Mouse (Mus musculus): ENCODE results near the gene Ak2. TPM values are rescaled to one million over a fixed set of nuclear protein-coding genes. Genes with fewer than 3 reads are reported as not detected.

Ak2 gene
- polyA plus RNA-seq, 1 experiment from 2014 or later, result 134 TPM

DNA sequence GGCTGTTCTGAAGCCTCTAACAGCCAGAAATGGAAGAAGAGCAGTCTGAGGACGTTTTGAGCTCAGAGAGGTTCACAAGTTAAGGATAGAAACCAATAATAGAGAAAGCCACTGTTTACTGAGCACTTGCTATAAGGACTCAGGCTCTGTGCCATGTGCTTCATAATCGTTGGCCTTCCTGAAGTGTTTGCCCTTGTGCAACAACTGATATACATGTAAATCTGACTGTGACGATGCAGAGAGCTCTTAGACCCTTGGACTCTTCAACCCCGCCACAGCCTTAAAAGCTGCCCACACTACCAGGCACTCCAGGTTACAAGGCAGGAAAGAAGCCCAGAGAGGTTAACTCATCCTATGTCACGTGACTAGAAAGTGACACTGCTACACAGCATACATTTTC, 22.7 kb upstream of the Ak2 start:
- H3K27me3 ChIP-seq (ENCODE audit: control insufficient read depth, insufficient read depth, low read length), result no peaks in the 10 kb centered on the region
- H3K27ac ChIP-seq (ENCODE audit: low read depth, low read length), result no peak overlapping the region
- no peak overlapping the region for H3K4me3 ChIP-seq (ENCODE audit: low read depth, low read length)
- H3K4me1 ChIP-seq (ENCODE audit: control insufficient read depth, insufficient read depth, low read length), result no peaks in the 10 kb centered on the region
- no peak overlapping the region for H3K4me2 ChIP-seq (ENCODE audit: low read depth)
- 81% methylated on average over 5 of the region's 5 CpGs for WGBS
- DNase-seq (ENCODE audit: low spot score) (no peak), ATAC-seq (ENCODE audit: insufficient read depth, low FRiP score, low TSS enrichment) (no peak)
- no peak overlapping the region for H3K9ac ChIP-seq (ENCODE audit: low read length)
- H3K9me3 ChIP-seq (ENCODE audit: control insufficient read depth, low read length), result no peaks in the 10 kb centered on the region
- H3K36me3 ChIP-seq (ENCODE audit: control insufficient read depth, insufficient read depth, low read length), result no peaks in the 10 kb centered on the region

DNA sequence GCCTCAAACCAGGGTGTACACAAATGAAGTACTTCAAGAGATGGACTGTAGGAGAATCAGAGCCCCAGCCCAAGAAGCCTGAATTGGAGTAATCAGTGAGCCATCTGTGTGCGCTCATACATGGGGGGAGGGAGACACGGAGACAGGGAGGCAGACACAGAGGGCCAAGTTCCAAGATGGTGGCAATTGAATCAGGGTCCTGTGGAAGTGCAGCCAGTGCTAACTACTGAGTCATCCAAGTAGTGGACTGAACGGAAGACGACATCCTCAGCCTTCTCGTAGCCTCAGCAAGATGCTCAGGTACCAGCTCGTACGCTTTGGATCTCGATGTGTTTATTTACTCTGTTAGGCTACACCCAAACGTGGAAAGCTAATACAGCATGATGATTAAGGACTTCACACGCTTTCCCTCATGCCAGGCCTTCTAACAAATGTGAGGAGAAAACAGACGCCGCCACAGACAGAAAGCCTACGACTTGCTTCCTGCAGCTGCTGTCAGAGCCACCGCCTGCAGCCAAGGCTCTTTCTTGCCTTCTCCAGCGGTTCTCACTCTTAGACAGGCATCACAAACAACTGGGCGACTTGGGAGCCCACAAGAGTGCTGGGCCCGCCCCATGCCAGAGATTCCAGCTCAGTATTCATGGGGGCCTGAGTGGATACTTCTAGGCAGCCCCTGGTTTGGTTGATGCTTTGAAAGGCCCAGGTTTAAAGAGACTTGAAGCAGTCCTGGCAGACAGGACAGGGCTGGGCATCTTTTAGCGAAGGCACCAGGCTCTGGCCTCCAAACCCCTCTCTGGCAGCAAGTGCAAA, 21.9 kb upstream of the Ak2 start:
- H3K9ac ChIP-seq (ENCODE audit: low read length), result no peak overlapping the region
- DNase-seq (ENCODE audit: low spot score) (no peak), ATAC-seq (ENCODE audit: insufficient read depth, low FRiP score, low TSS enrichment) (no peak)
- no peak overlapping the region for H3K4me3 ChIP-seq (ENCODE audit: low read depth, low read length)
- 76% methylated on average over 18 of the region's 18 CpGs for WGBS
- H3K4me1 ChIP-seq (ENCODE audit: control insufficient read depth, insufficient read depth, low read length), result no peaks in the 10 kb centered on the region
- no peak overlapping the region for H3K27ac ChIP-seq (ENCODE audit: low read depth, low read length)
- no peaks in the 10 kb centered on the region for H3K9me3 ChIP-seq (ENCODE audit: control insufficient read depth, low read length)
- no peaks in the 10 kb centered on the region for H3K27me3 ChIP-seq (ENCODE audit: control insufficient read depth, insufficient read depth, low read length)
- H3K36me3 ChIP-seq (ENCODE audit: control insufficient read depth, insufficient read depth, low read length), result no peaks in the 10 kb centered on the region
- no peak overlapping the region for H3K4me2 ChIP-seq (ENCODE audit: low read depth)

- DNase-seq (ENCODE audit: low spot score), result no peak
- no peak overlapping the region for H3K4me3 ChIP-seq (ENCODE audit: low read depth, low read length)
- no peak for ATAC-seq (ENCODE audit: insufficient read depth, low FRiP score, low TSS enrichment)
- H3K27ac ChIP-seq (ENCODE audit: low read depth, low read length), result no peak overlapping the region
- H3K9ac ChIP-seq (ENCODE audit: low read length), result no peak overlapping the region
- WGBS, result 83% methylated on average over 7 of the region's 8 CpGs
- H3K27me3 ChIP-seq (ENCODE audit: control insufficient read depth, insufficient read depth, low read length), result no peaks in the 10 kb centered on the region
- no peaks in the 10 kb centered on the region for H3K36me3 ChIP-seq (ENCODE audit: control insufficient read depth, insufficient read depth, low read length)
- no peaks in the 10 kb centered on the region for H3K4me1 ChIP-seq (ENCODE audit: control insufficient read depth, insufficient read depth, low read length)
- H3K4me2 ChIP-seq (ENCODE audit: low read depth), result no peak overlapping the region
- H3K9me3 ChIP-seq (ENCODE audit: control insufficient read depth, low read length), result no peaks in the 10 kb centered on the region
Measured at GRCm38 (mm10) chr4:128970417-128970807, 21.3 kb upstream of the Ak2 start.

GRCm38 (mm10) chr4:128971065-128971694, 20.6 kb upstream of the Ak2 start:
- 48% methylated on average over 14 of the region's 14 CpGs for whole genome bisulfite sequencing
- Histone ChIP-seq H3K36me3 (ENCODE audit: control insufficient read depth, insufficient read depth, low read length) (no peaks in the 10 kb centered on the region), H3K4me1 (ENCODE audit: control insufficient read depth, insufficient read depth, low read length) (no peaks in the 10 kb centered on the region), H3K4me2 (ENCODE audit: low read depth) (no peak overlapping the region), H3K27ac (ENCODE audit: low read depth, low read length) (no peak overlapping the region), H3K9me3 (ENCODE audit: control insufficient read depth, low read length) (no peaks in the 10 kb centered on the region), H3K9ac (ENCODE audit: low read length) (no peak overlapping the region), H3K4me3 (ENCODE audit: low read depth, low read length) (no peak overlapping the region), H3K27me3 (ENCODE audit: control insufficient read depth, insufficient read depth, low read length) (no peaks in the 10 kb centered on the region)
- DNase-seq (ENCODE audit: low spot score) (peak; percentile 76), ATAC-seq (ENCODE audit: insufficient read depth, low FRiP score, low TSS enrichment) (no peak)

GRCm38 (mm10) chr4:128974677-128975076, 17.1 kb upstream of the Ak2 start:
- DNase-seq (ENCODE audit: low spot score) (no peak), ATAC-seq (ENCODE audit: insufficient read depth, low FRiP score, low TSS enrichment) (no peak)
- no peak overlapping the region for H3K9ac ChIP-seq (ENCODE audit: low read length)
- no peaks in the 10 kb centered on the region for H3K27me3 ChIP-seq (ENCODE audit: control insufficient read depth, insufficient read depth, low read length)
- H3K4me1 ChIP-seq (ENCODE audit: control insufficient read depth, insufficient read depth, low read length), result no peaks in the 10 kb centered on the region
- H3K27ac ChIP-seq (ENCODE audit: low read depth, low read length), result no peak overlapping the region
- H3K4me2 ChIP-seq (ENCODE audit: low read depth), result no peak overlapping the region
- no peaks in the 10 kb centered on the region for H3K9me3 ChIP-seq (ENCODE audit: control insufficient read depth, low read length)
- H3K4me3 ChIP-seq (ENCODE audit: low read depth, low read length), result no peak overlapping the region
- 78% methylated on average over 8 of the region's 8 CpGs for WGBS
- no peaks in the 10 kb centered on the region for H3K36me3 ChIP-seq (ENCODE audit: control insufficient read depth, insufficient read depth, low read length)

DNA sequence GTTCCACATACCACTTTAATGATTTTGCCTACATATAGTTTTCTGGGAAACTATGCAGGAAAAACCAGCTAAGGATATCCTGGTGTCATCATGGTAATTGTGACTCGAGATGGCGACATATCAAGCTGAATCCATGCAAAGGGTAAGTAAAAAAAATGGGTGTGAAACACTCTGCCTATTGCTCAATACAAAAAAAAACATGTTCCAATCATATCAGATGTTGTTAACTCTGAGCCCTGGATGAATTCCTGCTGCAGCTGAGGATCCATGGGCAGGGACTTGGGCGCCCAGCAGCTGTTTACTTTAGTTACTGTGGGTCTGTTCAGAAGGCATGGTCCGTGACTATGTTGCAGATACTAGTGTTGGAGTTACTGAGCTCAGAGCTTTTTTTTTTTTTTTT, 15.2 kb upstream of the Ak2 start:
- Histone ChIP-seq H3K9me3 (ENCODE audit: control insufficient read depth, low read length) (no peaks in the 10 kb centered on the region), H3K9ac (ENCODE audit: low read length) (no peak overlapping the region), H3K27me3 (ENCODE audit: control insufficient read depth, insufficient read depth, low read length) (no peaks in the 10 kb centered on the region), H3K4me3 (ENCODE audit: low read depth, low read length) (no peak overlapping the region), H3K4me2 (ENCODE audit: low read depth) (no peak overlapping the region), H3K4me1 (ENCODE audit: control insufficient read depth, insufficient read depth, low read length) (no peaks in the 10 kb centered on the region), H3K27ac (ENCODE audit: low read depth, low read length) (no peak overlapping the region), H3K36me3 (ENCODE audit: control insufficient read depth, insufficient read depth, low read length) (no peaks in the 10 kb centered on the region)
- no peak for ATAC-seq (ENCODE audit: insufficient read depth, low FRiP score, low TSS enrichment)
- DNase-seq (ENCODE audit: low spot score), result no peak
- 84% methylated on average over 4 of the region's 4 CpGs for WGBS

DNA sequence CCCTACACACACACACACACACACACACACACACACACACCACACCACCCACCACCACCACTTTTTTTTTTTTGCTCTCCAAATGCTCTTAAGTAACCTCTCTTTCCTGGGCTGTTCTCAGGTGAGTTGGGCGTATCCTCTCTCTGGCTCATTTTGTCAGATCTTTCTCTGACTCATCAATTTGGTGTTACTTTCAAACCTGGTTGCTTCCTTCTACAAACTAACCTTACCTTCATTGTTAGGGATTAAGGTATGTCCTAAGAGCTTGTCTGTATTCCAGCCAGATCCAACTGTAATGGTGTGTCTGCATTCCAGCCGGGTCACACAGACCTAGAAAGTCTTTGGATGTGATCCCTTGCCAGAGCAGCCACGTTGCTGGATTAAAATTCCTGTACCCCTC, 14.5 kb upstream of the Ak2 start:
- Histone ChIP-seq H3K4me3 (ENCODE audit: low read depth, low read length) (no peak overlapping the region), H3K9me3 (ENCODE audit: control insufficient read depth, low read length) (no peaks in the 10 kb centered on the region), H3K4me2 (ENCODE audit: low read depth) (no peak overlapping the region), H3K27ac (ENCODE audit: low read depth, low read length) (no peak overlapping the region), H3K9ac (ENCODE audit: low read length) (no peak overlapping the region), H3K4me1 (ENCODE audit: control insufficient read depth, insufficient read depth, low read length) (no peaks in the 10 kb centered on the region), H3K36me3 (ENCODE audit: control insufficient read depth, insufficient read depth, low read length) (no peaks in the 10 kb centered on the region), H3K27me3 (ENCODE audit: control insufficient read depth, insufficient read depth, low read length) (no peaks in the 10 kb centered on the region)
- DNase-seq (ENCODE audit: low spot score), result no peak
- 79% methylated on average over 3 of the region's 3 CpGs for WGBS
- ATAC-seq (ENCODE audit: insufficient read depth, low FRiP score, low TSS enrichment), result no peak

GRCm38 (mm10) chr4:128978634-128979033, 13.1 kb upstream of the Ak2 start:
- Histone ChIP-seq H3K27ac (ENCODE audit: low read depth, low read length) (no peak overlapping the region), H3K36me3 (ENCODE audit: control insufficient read depth, insufficient read depth, low read length) (no peaks in the 10 kb centered on the region), H3K4me1 (ENCODE audit: control insufficient read depth, insufficient read depth, low read length) (no peaks in the 10 kb centered on the region), H3K4me3 (ENCODE audit: low read depth, low read length) (no peak overlapping the region), H3K27me3 (ENCODE audit: control insufficient read depth, insufficient read depth, low read length) (no peaks in the 10 kb centered on the region), H3K9ac (ENCODE audit: low read length) (no peak overlapping the region), H3K9me3 (ENCODE audit: control insufficient read depth, low read length) (no peaks in the 10 kb centered on the region), H3K4me2 (ENCODE audit: low read depth) (no peak overlapping the region)
- ATAC-seq (ENCODE audit: insufficient read depth, low FRiP score, low TSS enrichment), result no peak
- 50% methylated on average over 1 of the region's 1 CpGs for WGBS
- no peak for DNase-seq (ENCODE audit: low spot score)

Measured in neural tube, embryonic 11.5 days (tissue).